Mouse (Mus musculus) heart, postnatal 0 days (tissue): ENCODE data around the gene Fsd1. TPM values are rescaled to one million over a fixed set of nuclear protein-coding genes. Genes with fewer than 3 reads are reported as not detected.

ENCODE experiments used
- ATAC-seq: fragments of 200-750 bp; cut with Nextera tagmentation; 2 replicates; pipeline ENCODE4 v1.8.0; 2017; ENCODE audit warnings: low read depth, moderate number of reproducible peaks, moderate library complexity; ENCODE audit not compliant: insufficient read depth
- DNase-seq: peaks from one replicate; pipeline ENCODE4 v3.0.0-alpha.2; 2016; ENCODE audit warnings: low spot score
- H3K27ac ChIP-seq: fragments of 300-500 bp; sonication (generic); 2 replicates; pipeline ENCODE4 v1.5.1; 2014; ENCODE audit warnings: low read depth, mild to moderate bottlenecking
- H3K27me3 ChIP-seq: fragments of 300-500 bp; sonication (generic); 2 replicates; pipeline ENCODE4 v1.6.1; 2014; ENCODE audit warnings: low read length, mixed read lengths; ENCODE audit not compliant: control insufficient read depth, insufficient read depth
- H3K36me3 ChIP-seq: fragments of 300-500 bp; sonication (generic); replicated peaks from 2 replicates; pipeline ENCODE4 v1.6.1; 2014; ENCODE audit warnings: low read length, mixed read lengths; ENCODE audit not compliant: control insufficient read depth, insufficient read depth
- H3K4me1 ChIP-seq: fragments of 300-500 bp; sonication (generic); 2 replicates; pipeline ENCODE4 v1.6.1; 2014; ENCODE audit warnings: antibody characterized with exemption; ENCODE audit not compliant: control insufficient read depth, insufficient read depth
- H3K4me2 ChIP-seq: fragments of 300-500 bp; sonication (generic); 2 replicates; pipeline ENCODE4 v1.6.1; 2014; ENCODE audit warnings: low read depth, mild to moderate bottlenecking, low read length, moderate library complexity
- H3K4me3 ChIP-seq: fragments of 300-500 bp; sonication (generic); 2 replicates; pipeline ENCODE4 v1.5.1; 2014; ENCODE audit warnings: low read depth, low read length
- H3K9ac ChIP-seq: fragments of 300-500 bp; sonication (generic); replicated peaks from 2 replicates; pipeline ENCODE4 v1.6.1; 2014; ENCODE audit warnings: low read depth, low read length, mixed read lengths
- H3K9me3 ChIP-seq: fragments of 300-500 bp; sonication (generic); replicated peaks from 2 replicates; pipeline ENCODE4 v1.6.1; 2016; ENCODE audit warnings: low read length; ENCODE audit not compliant: control insufficient read depth
- CTCF ChIP-seq: IDR thresholded peaks from 2 replicates; pipeline ENCODE4 v1.5.1; 2016; ENCODE audit warnings: antibody characterized with exemption, control low read depth, low read depth
- EP300 ChIP-seq: IDR thresholded peaks from 2 replicates; pipeline ENCODE4 v1.6.1; 2016; ENCODE audit warnings: antibody characterized with exemption, low read depth
- WGBS: fragments of 180-500 bp; shearing (Covaris S2); extraction: QIAGEN DNeasy Blood & Tissue Kit; methylation state at CpG from one replicate; pipeline ENCODE4 v1.1.7; 2014; 5-methylcytosine and 5-hydroxymethylcytosine counted together
- polyA plus RNA-seq: library from polyadenylated mRNA; unstranded; fragments of >200 nt; fragmentation: Nextera tagmentation; extraction: Ambion mirVana; gene quantifications from 2 replicates; pipeline ENCODE4 v1.2.1, GENCODE M21; 2015
- total RNA-seq: library from RNA; depleted of rRNA; stranded (reverse); fragments of >200 nt; gene quantifications from 2 replicates; pipeline ENCODE4 v1.2.3, GENCODE M21; 2014; ENCODE audit warnings: low replicate concordance

Gene Fsd1
- total and polyA plus RNA-seq, 2 experiments from 2014 or later: 0.26 TPM; not detected in 1

DNA sequence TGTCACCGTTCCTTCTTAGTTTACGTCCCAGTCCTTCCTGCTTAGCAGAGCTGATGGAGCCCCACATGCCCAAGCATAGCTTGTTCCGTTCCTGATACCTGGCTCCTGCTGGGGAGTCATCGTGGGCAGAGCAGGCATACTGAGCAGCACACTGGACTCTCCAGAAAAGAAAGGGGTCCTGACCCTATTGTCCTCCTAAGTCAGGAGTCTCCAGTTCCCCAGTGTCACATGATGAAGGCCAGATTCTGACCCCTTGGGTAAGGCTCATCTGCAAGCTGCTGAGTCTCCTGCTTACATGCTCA, 36.6 kb downstream of the Fsd1 start:
- H3K4me3 ChIP-seq: no peak overlapping the region
- H3K9ac ChIP-seq: no peak overlapping the region
- no peaks in the 10 kb centered on the region for H3K9me3 ChIP-seq
- H3K4me2 ChIP-seq: no peak overlapping the region
- 78% methylated on average over 4 of the region's 4 CpGs for WGBS
- TF ChIP-seq EP300 (no peak), CTCF (no peak)
- DNase-seq: no peak
- H3K27me3 ChIP-seq: no peaks in the 10 kb centered on the region
- H3K36me3 ChIP-seq: peaks cover 20% of the 10 kb centered on the region
- no peak overlapping the region for H3K27ac ChIP-seq
- ATAC-seq: no peak
- H3K4me1 ChIP-seq: peaks cover 52% of the 10 kb centered on the region

DNA sequence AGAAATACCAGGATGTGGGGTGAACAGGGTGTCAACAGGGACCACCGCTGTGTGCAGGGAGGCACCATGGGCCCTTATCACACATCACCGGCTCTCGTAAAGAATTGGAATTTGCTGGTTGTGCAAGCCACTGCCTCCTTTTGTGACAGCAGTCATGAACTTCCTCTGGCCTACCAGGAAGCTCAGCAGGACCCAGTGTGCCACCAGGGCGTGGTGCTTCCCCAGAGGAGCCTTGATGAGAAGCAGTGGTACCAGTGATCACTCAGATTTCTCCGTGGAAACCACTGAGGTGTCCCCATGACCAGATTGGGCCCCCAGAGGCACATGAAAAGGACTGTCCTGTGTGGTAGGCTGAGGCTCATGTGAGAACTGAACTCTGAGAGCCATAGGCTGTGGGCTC, 37.1 kb downstream of the Fsd1 start:
- DNase-seq (no peak), ATAC-seq (no peak)
- Histone ChIP-seq H3K9ac (no peak overlapping the region), H3K4me1 (peaks cover 53% of the 10 kb centered on the region), H3K4me3 (no peak overlapping the region), H3K9me3 (no peaks in the 10 kb centered on the region), H3K36me3 (peaks cover 20% of the 10 kb centered on the region), H3K27me3 (no peaks in the 10 kb centered on the region), H3K4me2 (no peak overlapping the region), H3K27ac (peak overlapping the region; percentile 23; the same call in 1 of the 2 replicates)
- WGBS: 33% methylated on average over 5 of the region's 5 CpGs
- TF ChIP-seq EP300 (no peak), CTCF (no peak)

- Histone ChIP-seq H3K9ac (no peak overlapping the region), H3K4me1 (peaks cover 53% of the 10 kb centered on the region)
- WGBS: 41% methylated on average over 2 of the region's 2 CpGs
These were observed 38.2 kb downstream of the Fsd1 start for GRCm38 (mm10) chr17:56024476-56024875.

GRCm38 (mm10) chr17:56024931-56025330, 38.6 kb downstream of the Fsd1 start:
- no peak for TF ChIP-seq CTCF
- TF ChIP-seq EP300: no peak
- Histone ChIP-seq H3K4me2 (no peak overlapping the region), H3K36me3 (peaks cover 18% of the 10 kb centered on the region), H3K4me1 (peaks cover 53% of the 10 kb centered on the region), H3K27me3 (no peaks in the 10 kb centered on the region), H3K27ac (no peak overlapping the region), H3K4me3 (no peak overlapping the region), H3K9me3 (no peaks in the 10 kb centered on the region), H3K9ac (no peak overlapping the region)
- DNase-seq (no peak), ATAC-seq (no peak)
- 29% methylated on average over 5 of the region's 5 CpGs for WGBS

More at GRCm38 (mm10) chr17:56024476-56024875, 38.2 kb downstream of the Fsd1 start:
- DNase-seq (no peak), ATAC-seq (no peak)
- Histone ChIP-seq H3K4me2 (no peak overlapping the region), H3K27me3 (no peaks in the 10 kb centered on the region), H3K9me3 (no peaks in the 10 kb centered on the region), H3K27ac (no peak overlapping the region), H3K36me3 (peaks cover 15% of the 10 kb centered on the region), H3K4me3 (no peak overlapping the region)
- TF ChIP-seq EP300 (no peak), CTCF (no peak)

DNA sequence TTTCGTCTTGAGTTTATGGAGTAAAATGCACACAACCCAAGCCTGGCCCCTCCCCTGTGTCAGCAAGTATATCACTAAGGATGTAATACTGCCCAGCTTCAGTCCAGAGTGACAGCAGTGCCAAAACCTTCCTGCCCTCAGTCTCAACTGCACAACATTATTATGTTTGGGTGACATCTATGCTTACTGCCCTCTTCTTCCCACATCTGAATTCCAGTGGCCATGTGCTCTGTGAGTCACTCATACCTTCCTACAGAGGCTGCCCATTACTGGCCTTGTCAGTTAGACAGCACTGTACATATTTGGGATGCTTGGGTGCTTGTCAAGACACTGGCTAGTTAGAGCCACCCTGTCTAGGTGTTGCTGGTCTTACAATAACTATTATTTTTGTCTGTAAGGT, 40.0 kb downstream of the Fsd1 start:
- peak; percentile 32 for DNase-seq
- Histone ChIP-seq H3K4me3 (no peak overlapping the region), H3K9me3 (no peaks in the 10 kb centered on the region)

GRCm38 (mm10) chr17:56026881-56027280, 40.6 kb downstream of the Fsd1 start:
- Histone ChIP-seq H3K4me1 (peaks cover 59% of the 10 kb centered on the region), H3K4me3 (no peak overlapping the region)

More for the DNA sequence above, 40.0 kb downstream of the Fsd1 start:
- Histone ChIP-seq H3K9ac (no peak overlapping the region), H3K27ac (peak overlapping the region; percentile 43), H3K36me3 (0 out of 2 replicates have a peak, but pooled peaks cover 18% of the 10 kb centered on the region), H3K4me2 (no peak overlapping the region), H3K4me1 (peaks cover 56% of the 10 kb centered on the region), H3K27me3 (no peaks in the 10 kb centered on the region)
- TF ChIP-seq EP300: no peak
- TF ChIP-seq CTCF: no peak
- WGBS: 50% methylated on average over 1 of the region's 1 CpGs
- ATAC-seq: peak; percentile 33; the same call in 1 of the 2 replicates

More at GRCm38 (mm10) chr17:56026881-56027280, 40.6 kb downstream of the Fsd1 start:
- no peak overlapping the region for H3K9ac ChIP-seq
- 0 out of 2 replicates have a peak, but pooled peaks cover 21% of the 10 kb centered on the region for H3K36me3 ChIP-seq
- DNase-seq (no peak), ATAC-seq (no peak)
- peak overlapping the region; percentile 41 for H3K27ac ChIP-seq
- H3K27me3 ChIP-seq: no peaks in the 10 kb centered on the region
- H3K9me3 ChIP-seq: no peaks in the 10 kb centered on the region
- no peak overlapping the region for H3K4me2 ChIP-seq
- TF ChIP-seq CTCF: no peak
- TF ChIP-seq EP300: no peak
- 26% methylated on average over 1 of the region's 1 CpGs for WGBS
